Mouse (Mus musculus) CD8-positive naive resting alpha-beta T cell, adult 2 months (primary cell): ENCODE measurements around the gene Actr5.

Source experiments
- DNase-seq, 2 experiments: peaks; one replicate each; pipeline ENCODE4 v3.0.0; 2022; ENCODE audit warnings: low read depth in 2 of 2, low spot score in 2 of 2

Gene Actr5

GRCm38 (mm10) chr2:158666071-158666800 is 41.5 kb downstream of the Actr5 start:
- peak; percentile 69 to 72 for DNase-seq

DNA sequence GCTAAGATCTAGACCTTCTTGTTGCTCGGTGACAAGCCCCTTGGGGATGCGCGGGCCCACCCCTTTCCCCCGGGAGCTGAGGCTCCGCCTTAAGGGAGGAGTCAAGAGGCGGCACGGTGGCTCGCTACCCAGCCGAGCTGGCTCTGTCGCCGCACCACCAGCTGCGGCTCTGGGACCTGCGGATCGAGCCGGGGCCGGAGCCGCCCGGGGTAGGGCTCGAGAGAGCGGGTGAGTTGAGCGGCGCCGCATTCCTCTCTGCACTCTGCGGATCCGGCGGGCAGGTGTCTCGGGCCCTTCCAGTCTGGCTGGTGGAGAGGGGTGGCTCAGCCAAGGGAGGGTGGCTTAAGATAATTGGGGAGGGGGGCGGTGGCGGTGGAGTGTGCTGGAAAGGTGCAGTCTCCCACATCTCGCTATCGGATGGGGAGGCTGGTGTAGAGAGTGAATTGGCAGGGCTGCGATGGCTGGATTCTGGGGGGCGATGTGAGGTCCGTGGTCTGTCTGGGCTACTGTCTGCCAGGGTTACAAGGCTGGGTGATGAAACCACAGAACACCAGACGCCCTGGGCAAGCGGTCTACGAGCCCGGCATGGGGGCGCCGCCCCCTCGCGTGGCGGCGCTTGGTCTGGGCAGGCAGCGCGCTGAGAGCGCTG is 42.5 kb downstream of the Actr5 start:
- peak; percentile 50 to 61 for DNase-seq

DNA sequence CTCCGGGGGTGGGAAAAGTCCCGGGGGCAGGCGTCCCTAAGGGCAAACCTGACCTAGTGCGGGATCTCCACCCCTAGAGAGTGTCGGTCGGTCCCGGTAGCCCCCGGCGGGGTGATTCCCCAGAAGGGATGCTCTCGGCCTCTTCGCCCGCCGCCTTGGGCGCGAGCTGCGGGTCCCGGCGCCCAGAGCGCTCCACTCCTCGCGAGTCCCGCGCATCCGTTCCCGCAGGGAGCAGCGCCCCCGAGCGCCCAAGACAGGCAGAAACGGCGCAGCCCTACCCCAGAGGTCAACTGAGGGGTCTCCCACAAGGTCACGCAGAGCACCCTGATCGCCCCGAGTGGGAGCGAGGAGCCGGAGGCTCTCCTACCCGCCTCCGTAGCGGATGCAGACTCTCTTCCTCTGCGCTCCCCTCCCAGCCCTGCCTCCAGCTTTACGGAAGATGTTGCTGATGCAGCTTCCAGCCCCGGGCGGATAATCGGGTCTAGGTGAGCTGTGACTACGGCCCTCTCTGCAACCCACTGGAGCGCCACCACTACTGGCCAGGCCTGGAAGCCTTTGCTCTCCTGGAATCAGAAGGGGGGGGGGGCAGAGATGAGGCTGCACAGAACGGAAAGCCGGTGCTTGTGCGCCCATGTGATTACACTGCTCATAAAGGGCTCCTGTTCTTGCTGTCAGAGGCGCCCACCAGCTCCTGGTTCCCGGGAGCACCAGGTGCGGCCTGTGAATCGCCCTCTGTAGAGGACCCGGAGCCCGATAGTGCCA is 43.2 kb downstream of the Actr5 start:
- DNase-seq: peak; percentile 48 to 55

DNA sequence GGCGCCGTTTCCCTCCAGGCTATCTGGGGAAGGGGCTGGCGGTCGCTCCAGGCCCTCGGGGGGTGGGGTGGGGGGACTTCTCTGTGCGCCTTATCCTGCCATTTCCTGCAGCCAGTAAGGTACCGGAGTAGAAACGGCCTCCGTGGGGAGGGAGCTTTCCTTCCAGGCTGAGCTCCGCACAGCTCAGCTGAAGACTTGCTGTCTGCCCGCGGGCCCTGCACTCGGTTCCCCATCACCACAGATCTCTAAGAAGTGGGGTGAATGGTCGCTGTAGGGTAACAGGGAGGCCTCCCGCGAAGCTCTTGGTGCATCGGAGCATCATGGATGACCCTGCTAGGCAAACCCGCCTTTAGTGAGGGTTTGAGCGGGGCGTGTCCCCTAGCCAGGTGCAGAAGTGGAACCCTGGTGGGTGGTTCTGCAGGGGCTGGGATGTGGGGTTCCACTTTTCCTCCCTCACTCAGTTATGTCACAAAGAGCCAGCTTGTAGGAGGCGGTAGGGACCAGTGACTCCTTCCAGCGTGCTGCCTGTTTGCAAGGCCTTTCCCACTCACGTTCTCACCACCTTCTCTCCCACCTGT is 43.8 kb downstream of the Actr5 start:
- no peak for DNase-seq

DNA sequence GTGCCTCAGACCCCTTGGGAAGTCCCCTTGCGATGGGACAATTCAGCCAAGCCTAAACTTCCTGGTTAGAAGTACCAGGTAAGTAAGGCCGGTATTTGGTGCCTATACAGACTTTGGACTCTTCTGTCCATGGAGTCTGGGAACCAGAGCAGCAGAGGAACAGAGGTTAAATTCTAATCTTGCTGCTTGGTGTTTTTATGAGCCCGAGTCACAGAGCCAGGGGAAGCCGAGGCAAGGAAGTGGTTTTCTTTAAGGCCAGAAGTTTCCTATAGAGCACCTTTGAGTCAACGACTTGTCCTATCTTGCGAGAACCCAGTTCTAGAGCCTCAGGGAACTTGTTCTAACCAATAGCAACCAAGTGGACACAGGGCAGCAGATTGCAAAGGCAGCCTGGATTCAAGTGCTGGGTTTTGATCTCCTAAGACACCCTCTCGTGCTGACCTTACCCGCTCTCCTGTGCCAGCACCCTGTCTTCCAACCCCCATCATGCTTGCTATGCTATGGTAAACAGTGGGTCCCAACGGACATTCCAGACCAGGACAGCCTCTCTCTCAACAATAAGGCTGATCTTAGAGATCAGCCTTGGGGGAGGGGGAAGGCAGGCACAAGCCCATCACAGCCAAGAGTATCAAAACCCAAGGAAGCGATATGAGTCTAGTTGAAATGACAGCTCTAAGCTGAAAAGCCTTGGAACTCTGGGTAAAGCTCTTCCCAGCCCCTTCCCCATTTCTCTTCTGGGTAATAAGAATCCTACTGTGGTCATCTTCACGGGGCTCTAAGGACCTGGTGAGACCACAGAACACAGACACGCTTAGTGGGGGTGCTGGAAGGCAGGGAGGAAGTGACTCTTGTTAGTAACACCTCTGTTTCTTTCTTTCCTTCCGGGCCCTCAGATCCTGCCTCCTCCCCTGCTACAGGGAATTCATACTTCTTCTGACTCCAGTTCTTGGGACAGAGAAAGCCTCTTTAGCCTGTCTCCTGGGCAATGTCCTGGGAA is 44.8 kb downstream of the Actr5 start:
- peak in 1 of 2 experiments; percentile 30 for DNase-seq

GRCm38 (mm10) chr2:158670571-158670970 is 45.9 kb downstream of the Actr5 start:
- DNase-seq: no peak

GRCm38 (mm10) chr2:158672829-158673228 is 48.1 kb downstream of the Actr5 start:
- peak in 1 of 2 experiments; percentile 15 for DNase-seq

DNA sequence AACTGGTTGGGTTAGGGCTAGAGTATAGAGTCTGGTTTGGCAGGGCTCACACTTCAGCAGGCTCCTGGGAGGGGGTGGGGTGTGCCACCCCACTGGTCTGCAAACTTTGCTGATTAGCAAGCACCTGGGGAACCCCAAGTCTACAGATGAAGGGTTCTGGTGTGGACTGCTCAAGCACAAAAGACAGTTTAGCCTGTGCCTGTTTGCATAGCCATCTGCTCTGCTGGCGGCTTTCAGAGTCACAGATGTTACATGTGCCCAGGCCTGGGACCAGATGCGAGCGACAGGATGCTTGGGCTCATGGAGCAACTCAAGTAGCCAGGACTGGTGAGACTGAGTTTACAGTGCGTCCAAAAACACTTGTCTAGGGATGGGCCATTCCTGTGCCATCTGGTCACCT is 48.8 kb downstream of the Actr5 start:
- DNase-seq: peak in 1 of 2 experiments; percentile 14

DNA sequence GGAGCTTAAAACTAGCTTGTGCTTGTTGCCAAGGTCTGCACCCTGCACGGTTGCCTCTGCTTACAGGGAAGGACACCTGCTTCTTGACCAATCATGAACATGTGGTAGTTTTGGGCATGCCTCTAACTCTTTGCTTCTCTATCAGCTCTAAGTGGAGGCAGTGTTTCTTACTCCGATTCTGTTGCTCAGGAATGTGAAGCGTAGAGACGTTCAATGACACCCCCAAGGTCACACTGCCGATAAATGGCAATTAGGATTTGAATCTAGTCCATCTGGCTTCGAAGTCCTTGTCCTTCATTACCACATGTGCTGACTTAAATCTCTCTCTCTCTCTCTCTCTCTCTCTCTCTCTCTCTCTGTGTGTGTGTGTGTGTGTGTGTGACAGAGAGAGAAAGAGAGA is 49.4 kb downstream of the Actr5 start:
- DNase-seq: no peak

- DNase-seq: no peak
Observed at GRCm38 (mm10) chr2:158674759-158675158, 50.1 kb downstream of the Actr5 start.

DNA sequence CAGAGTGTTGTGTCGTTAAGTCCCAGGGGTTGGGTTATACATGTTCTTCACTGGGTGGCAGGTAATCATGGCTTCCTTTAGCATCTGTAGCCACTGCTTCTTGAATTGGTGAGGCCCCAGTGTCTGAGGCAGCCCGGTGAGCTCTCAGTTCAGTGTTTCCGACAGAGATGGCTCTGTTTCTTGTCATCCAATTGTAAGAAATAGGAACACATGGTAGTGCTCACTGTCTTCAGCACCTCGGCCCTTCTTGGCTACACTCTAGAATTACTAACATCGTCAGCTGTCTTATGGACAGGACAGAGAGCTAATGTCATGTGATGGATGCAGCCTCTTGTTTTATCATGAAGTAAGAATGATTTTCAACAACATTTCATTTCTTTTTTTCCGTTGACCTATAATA is 50.5 kb downstream of the Actr5 start:
- no peak for DNase-seq

- DNase-seq: no peak
Observed at GRCm38 (mm10) chr2:158675907-158676533, 51.3 kb downstream of the Actr5 start.

- DNase-seq: no peak
Observed at GRCm38 (mm10) chr2:158677946-158678345, 53.3 kb downstream of the Actr5 start.

DNA sequence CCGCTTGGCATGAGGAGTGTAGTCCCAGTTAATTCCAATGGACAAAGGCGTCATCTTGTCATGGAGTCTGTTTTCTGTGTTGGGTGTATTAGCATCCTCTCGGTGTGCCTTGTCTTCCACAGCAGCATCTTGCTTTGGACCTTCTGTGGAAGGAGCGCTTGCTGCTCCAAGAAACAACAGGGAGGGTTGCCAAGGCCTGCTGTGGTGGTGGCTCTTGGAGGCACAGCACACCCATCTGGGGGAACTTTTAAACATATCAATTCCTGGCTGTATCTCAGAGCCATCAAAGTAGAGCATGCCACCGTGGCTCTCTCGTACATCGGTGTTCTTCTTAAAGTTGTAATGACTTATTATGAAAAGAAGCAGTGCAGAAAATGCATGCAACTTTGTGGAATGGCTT is 54.4 kb downstream of the Actr5 start:
- no peak for DNase-seq

DNA sequence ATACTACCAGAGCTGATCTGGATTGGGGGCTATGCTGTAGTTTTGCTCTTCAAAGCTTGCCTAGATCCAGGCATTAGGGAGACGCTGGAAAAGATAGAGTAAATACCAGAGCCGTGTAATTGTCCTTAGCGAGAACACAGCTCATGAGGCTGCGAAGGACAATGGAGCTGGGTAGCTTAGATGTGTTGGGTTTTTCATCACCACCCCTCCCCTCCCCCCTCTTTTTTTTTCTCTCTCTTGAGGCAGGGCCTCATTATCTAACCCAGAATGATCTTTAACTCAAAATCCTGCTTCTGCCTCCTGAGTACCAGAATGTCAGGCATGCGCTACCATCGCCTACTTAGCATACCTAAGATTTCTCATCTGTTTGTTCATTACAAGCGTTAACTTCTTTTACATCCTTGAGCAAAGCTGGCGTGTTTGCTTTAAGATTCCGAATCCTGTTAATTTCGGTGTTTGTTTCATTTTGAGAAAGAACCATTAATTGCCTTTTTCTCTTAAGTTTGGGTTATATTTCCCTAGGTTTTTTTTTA is 55.7 kb downstream of the Actr5 start:
- DNase-seq: no peak

GRCm38 (mm10) chr2:158681714-158682113 is 57.0 kb downstream of the Actr5 start:
- DNase-seq: no peak

- no peak for DNase-seq
Observed at GRCm38 (mm10) chr2:158682344-158683037, 57.8 kb downstream of the Actr5 start.

- DNase-seq: no peak
Observed at GRCm38 (mm10) chr2:158683038-158683413, 58.3 kb downstream of the Actr5 start.

- DNase-seq: no peak
Observed at GRCm38 (mm10) chr2:158684247-158684843, 59.7 kb downstream of the Actr5 start.
